Mouse (Mus musculus) forebrain, postnatal 0 days (tissue): Measurements from ENCODE around the gene Uck2. TPM values are rescaled to one million over a fixed set of nuclear protein-coding genes. Genes with fewer than 3 reads are reported as not detected.
A peak's percentile ranks its signal among the peaks of the same experiment; 100 is the strongest.

ENCODE experiments used
- ATAC-seq: fragments of 200-750 bp; cut with Nextera tagmentation; 2 replicates; pipeline ENCODE4 v1.8.0; 2017; ENCODE audit warnings: mild to moderate bottlenecking, moderate library complexity
- DNase-seq: peaks from one replicate; pipeline ENCODE4 v3.0.0-alpha.2; 2015
- H3K27ac ChIP-seq: fragments of 300-500 bp; sonication (generic); 2 replicates; pipeline ENCODE4 v1.5.1; 2014; ENCODE audit warnings: low read depth, mild to moderate bottlenecking, antibody characterized with exemption, low read length, moderate library complexity, mixed read lengths
- H3K27me3 ChIP-seq: fragments of 300-500 bp; sonication (generic); 2 replicates; pipeline ENCODE4 v1.6.1; 2014; ENCODE audit warnings: mild to moderate bottlenecking, low read length, mixed read lengths; ENCODE audit not compliant: insufficient read depth
- H3K36me3 ChIP-seq: fragments of 300-500 bp; sonication (generic); 2 replicates; pipeline ENCODE4 v1.6.1; 2014; ENCODE audit warnings: mild to moderate bottlenecking, moderate library complexity; ENCODE audit not compliant: insufficient read depth
- H3K4me1 ChIP-seq: fragments of 300-500 bp; sonication (generic); 2 replicates; pipeline ENCODE4 v1.6.1; 2014; ENCODE audit warnings: antibody characterized with exemption; ENCODE audit not compliant: insufficient read depth
- H3K4me2 ChIP-seq: fragments of 300-500 bp; sonication (generic); 2 replicates; pipeline ENCODE4 v1.6.1; 2014; ENCODE audit warnings: low read depth, mild to moderate bottlenecking, moderate library complexity
- H3K4me3 ChIP-seq: fragments of 300-500 bp; sonication (generic); 2 replicates; pipeline ENCODE4 v1.5.1; 2014; ENCODE audit warnings: low read depth, low read length, mixed read lengths
- H3K9ac ChIP-seq: fragments of 300-500 bp; sonication (generic); 2 replicates; pipeline ENCODE4 v1.6.1; 2014; ENCODE audit warnings: mild to moderate bottlenecking
- H3K9me3 ChIP-seq: fragments of 300-500 bp; sonication (generic); 2 replicates; pipeline ENCODE4 v1.6.1; 2016; ENCODE audit warnings: low read length
- CTCF ChIP-seq: sonication (generic); IDR thresholded peaks from 2 replicates; pipeline ENCODE4 v1.5.1; 2016; ENCODE audit warnings: antibody characterized with exemption, control low read depth, low read depth
- WGBS: fragments of 180-500 bp; shearing (Covaris S2); extraction: QIAGEN DNeasy Blood & Tissue Kit; methylation state at CpG from one replicate; pipeline ENCODE4 v1.1.7; 2014; 5-methylcytosine and 5-hydroxymethylcytosine counted together
- polyA plus RNA-seq: library from polyadenylated mRNA; unstranded; fragments of >200 nt; fragmentation: Nextera tagmentation; extraction: Ambion mirVana; gene quantifications from 2 replicates; pipeline ENCODE4 v1.2.1, GENCODE M21; 2015
- total RNA-seq: library from RNA; depleted of rRNA; stranded (reverse); fragments of >200 nt; gene quantifications from 2 replicates; pipeline ENCODE4 v1.2.3, GENCODE M21; 2014

The Uck2 gene
- total and polyA plus RNA-seq, 2 experiments from 2014 or later, result 48.2 to 80.7 TPM

DNA sequence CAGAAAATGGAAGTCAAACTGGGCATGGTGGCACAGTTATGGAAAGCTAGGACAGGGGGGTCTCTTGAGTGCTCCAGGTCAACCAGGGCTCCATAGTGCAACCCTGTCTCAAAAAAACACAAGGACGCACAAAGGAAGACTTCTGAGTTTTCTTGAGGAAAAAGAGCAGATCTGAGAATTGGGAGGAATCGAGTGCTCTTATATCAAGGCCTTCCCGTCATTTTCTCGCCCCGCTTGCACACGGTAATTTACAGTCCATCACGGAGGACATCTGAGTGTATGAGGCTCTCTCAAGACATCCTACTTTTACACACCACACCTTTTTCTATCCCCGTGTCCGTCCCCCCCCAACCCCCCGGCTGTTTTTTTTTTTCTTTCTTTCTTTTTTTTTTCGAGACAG is 22.6 kb upstream of the Uck2 start:
- peak overlapping the region; percentile 80 for H3K4me3 ChIP-seq
- H3K36me3 ChIP-seq, result peaks cover 3% of the 10 kb centered on the region; the same call in 1 of the 2 replicates
- H3K9ac ChIP-seq, result peak overlapping the region; percentile 94
- WGBS, result 65% methylated on average over 11 of the region's 11 CpGs
- H3K9me3 ChIP-seq, result no peaks in the 10 kb centered on the region
- peak overlapping the region; percentile 66 for H3K4me2 ChIP-seq
- no peak for ATAC-seq
- H3K27me3 ChIP-seq, result no peaks in the 10 kb centered on the region
- H3K27ac ChIP-seq, result no peak overlapping the region
- H3K4me1 ChIP-seq, result no peaks in the 10 kb centered on the region
- no peak for DNase-seq
- TF ChIP-seq CTCF, result no peak

- 68% methylated on average over 5 of the region's 5 CpGs for WGBS
- peak; percentile 30 for DNase-seq
- Histone ChIP-seq H3K9ac (no peak overlapping the region), H3K4me1 (no peaks in the 10 kb centered on the region), H3K27ac (no peak overlapping the region), H3K27me3 (no peaks in the 10 kb centered on the region), H3K4me2 (no peak overlapping the region), H3K9me3 (no peaks in the 10 kb centered on the region), H3K36me3 (peaks cover 3% of the 10 kb centered on the region; the same call in 1 of the 2 replicates), H3K4me3 (no peak overlapping the region)
- ATAC-seq, result no peak
- TF ChIP-seq CTCF, result peak; percentile 47
These were observed 21.5 kb upstream of the Uck2 start for GRCm38 (mm10) chr1:167306451-167307240.

DNA sequence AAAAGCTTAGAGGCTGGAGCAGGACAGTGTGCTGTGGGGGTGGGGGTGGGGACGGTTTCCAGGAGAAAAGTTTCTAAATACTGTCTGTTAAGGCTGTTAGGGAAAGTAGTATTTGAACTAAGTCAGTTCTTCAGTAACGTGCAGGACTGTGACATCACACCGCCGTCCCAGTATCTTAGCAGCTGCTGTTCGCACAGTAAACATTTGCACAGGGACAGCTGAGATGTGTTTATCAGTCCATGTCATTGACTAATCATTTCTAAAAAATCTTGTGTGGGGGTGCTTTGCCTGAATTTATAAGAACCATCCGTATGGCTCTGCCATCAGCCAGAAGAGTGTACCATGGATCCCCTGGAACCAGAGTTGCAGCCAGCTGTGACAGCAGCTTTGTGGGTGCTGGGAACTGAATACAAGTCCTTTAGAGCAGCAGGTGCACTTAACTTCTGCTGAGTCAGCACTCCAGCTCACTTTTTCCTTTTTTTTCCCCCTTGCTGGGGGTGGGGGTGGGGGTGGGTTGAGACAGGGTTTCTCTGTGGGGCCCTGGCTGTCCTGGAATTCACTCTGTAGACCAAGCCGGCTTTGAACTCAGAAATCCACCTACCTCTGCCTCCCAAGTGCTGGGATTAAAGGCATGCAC is 20.5 kb upstream of the Uck2 start:
- Histone ChIP-seq H3K4me1 (no peaks in the 10 kb centered on the region), H3K27me3 (no peaks in the 10 kb centered on the region), H3K4me2 (no peak overlapping the region), H3K27ac (no peak overlapping the region), H3K4me3 (no peak overlapping the region), H3K9ac (no peak overlapping the region), H3K36me3 (peaks cover 1% of the 10 kb centered on the region; the same call in 1 of the 2 replicates), H3K9me3 (no peaks in the 10 kb centered on the region)
- WGBS, result 67% methylated on average over 7 of the region's 7 CpGs
- TF ChIP-seq CTCF, result no peak
- ATAC-seq (no peak), DNase-seq (no peak)

DNA sequence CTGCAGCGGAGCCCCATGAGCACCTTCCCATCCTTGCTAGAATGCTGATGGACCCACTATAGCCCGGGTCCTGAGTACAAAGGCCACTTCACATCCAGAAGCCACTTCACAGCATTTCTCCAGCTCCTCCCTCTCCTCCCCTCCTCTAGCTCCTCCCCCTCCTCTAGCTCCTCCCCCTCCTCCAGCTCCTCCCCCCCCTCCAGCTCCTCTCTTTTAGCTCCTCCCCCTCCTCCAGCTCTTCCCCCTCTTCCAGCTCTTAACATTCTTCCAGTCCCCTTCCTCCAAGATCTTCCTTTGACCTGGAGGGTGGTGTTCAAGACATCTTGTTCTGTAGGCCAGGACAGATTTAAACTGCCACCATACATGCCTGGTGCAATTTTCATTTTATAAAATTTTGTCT is 15.0 kb upstream of the Uck2 start:
- WGBS, result 84% methylated on average over 2 of the region's 2 CpGs
- Histone ChIP-seq H3K27ac (no peak overlapping the region), H3K27me3 (no peaks in the 10 kb centered on the region), H3K9ac (no peak overlapping the region), H3K36me3 (no peaks in the 10 kb centered on the region), H3K4me1 (no peaks in the 10 kb centered on the region), H3K4me2 (no peak overlapping the region), H3K4me3 (no peak overlapping the region), H3K9me3 (no peaks in the 10 kb centered on the region)
- ATAC-seq, result no peak
- TF ChIP-seq CTCF, result no peak
- DNase-seq, result no peak

- Histone ChIP-seq H3K4me2 (no peak overlapping the region), H3K4me3 (no peak overlapping the region), H3K9ac (no peak overlapping the region), H3K27me3 (no peaks in the 10 kb centered on the region), H3K4me1 (no peaks in the 10 kb centered on the region), H3K36me3 (no peaks in the 10 kb centered on the region), H3K9me3 (no peaks in the 10 kb centered on the region), H3K27ac (no peak overlapping the region)
- ATAC-seq (no peak), DNase-seq (no peak)
- 64% methylated on average over 13 of the region's 13 CpGs for WGBS
- TF ChIP-seq CTCF, result no peak
These were observed 10.7 kb upstream of the Uck2 start for GRCm38 (mm10) chr1:167295679-167296402.

DNA sequence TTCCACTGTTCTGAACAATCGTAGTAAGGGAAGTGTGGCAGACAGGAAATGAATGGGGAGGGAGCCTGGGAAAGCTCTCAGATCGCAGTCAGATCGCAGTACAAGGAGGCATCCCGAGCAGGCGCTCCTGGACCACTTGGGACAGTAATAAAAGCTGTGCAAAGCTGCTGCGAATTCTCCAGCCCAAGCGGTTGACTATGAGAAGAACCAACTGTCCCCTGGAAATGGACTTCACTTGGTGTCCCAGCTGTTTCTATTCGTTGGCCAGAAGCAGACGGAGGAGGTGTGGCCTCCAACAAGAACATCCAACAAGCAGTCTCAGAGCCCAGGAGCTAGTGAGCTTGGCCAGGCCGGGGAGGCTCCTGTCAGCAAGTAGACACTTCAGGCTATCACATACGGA is 7.3 kb upstream of the Uck2 start:
- H3K4me2 ChIP-seq, result no peak overlapping the region
- no peaks in the 10 kb centered on the region for H3K9me3 ChIP-seq
- TF ChIP-seq CTCF, result no peak
- H3K4me3 ChIP-seq, result no peak overlapping the region
- no peaks in the 10 kb centered on the region for H3K4me1 ChIP-seq
- WGBS, result 61% methylated on average over 11 of the region's 11 CpGs
- H3K9ac ChIP-seq, result no peak overlapping the region
- H3K36me3 ChIP-seq, result no peaks in the 10 kb centered on the region
- no peak for DNase-seq
- H3K27ac ChIP-seq, result no peak overlapping the region
- no peak for ATAC-seq
- H3K27me3 ChIP-seq, result no peaks in the 10 kb centered on the region

- H3K9me3 ChIP-seq, result no peaks in the 10 kb centered on the region
- H3K36me3 ChIP-seq, result no peaks in the 10 kb centered on the region
- no peak overlapping the region for H3K4me3 ChIP-seq
- DNase-seq (no peak), ATAC-seq (no peak)
- no peak overlapping the region for H3K9ac ChIP-seq
- no peak overlapping the region for H3K27ac ChIP-seq
- H3K4me2 ChIP-seq, result no peak overlapping the region
- 83% methylated on average over 8 of the region's 8 CpGs for WGBS
- TF ChIP-seq CTCF, result no peak
- H3K27me3 ChIP-seq, result no peaks in the 10 kb centered on the region
- H3K4me1 ChIP-seq, result no peaks in the 10 kb centered on the region
These were observed 6.5 kb upstream of the Uck2 start for GRCm38 (mm10) chr1:167291610-167292009.
